Mouse (Mus musculus) CD4-positive, CD25-positive, alpha-beta regulatory T cell, adult 4 months (primary cell): ENCODE data around the gene Vrk1. TPM values are rescaled to one million over a fixed set of nuclear protein-coding genes. Genes with fewer than 3 reads are reported as not detected.

ENCODE experiments used
- polyA plus RNA-seq, 2 experiments: library from polyadenylated mRNA; unstranded; fragments of 100-300 nt; shearing (Covaris generic); gene quantifications; one replicate each; pipeline ENCODE4 v1.2.1; 2017

Gene Vrk1
- polyA plus RNA-seq, 2 experiments from 2014 or later = 135 to 144 TPM

Other genes with a start within 250 kb of the Vrk1 start
- 100 to 1,000 TPM; 102 to 103 TPM for gene Papola, start 225.5 kb upstream of the Vrk1 start, polyA plus RNA-seq